Mouse (Mus musculus) hindbrain, embryonic 11.5 days (tissue): ENCODE measurements around the gene Map4k1. TPM values are rescaled to one million over a fixed set of nuclear protein-coding genes. Genes with fewer than 3 reads are reported as not detected.
A peak's percentile ranks its signal among the peaks of the same experiment; 100 is the strongest.

Experiments used
- ATAC-seq: fragments of 200-750 bp; cut with Nextera tagmentation; 2 replicates; pipeline ENCODE4 v1.8.0; 2017; ENCODE audit warnings: mild to moderate bottlenecking, moderate TSS enrichment, moderate library complexity; ENCODE audit not compliant: low FRiP score
- DNase-seq: peaks from one replicate; pipeline ENCODE4 v3.0.0-alpha.2; 2015; ENCODE audit warnings: low spot score
- H3K27ac ChIP-seq: fragments of 300-500 bp; sonication (generic); 2 replicates; pipeline ENCODE4 v1.5.1; 2014; ENCODE audit warnings: mild to moderate bottlenecking, low read depth, low read length
- H3K27me3 ChIP-seq: fragments of 300-500 bp; sonication (generic); 2 replicates; pipeline ENCODE4 v1.6.1; 2014; ENCODE audit warnings: mild to moderate bottlenecking, low read length, moderate library complexity, mixed read lengths; ENCODE audit not compliant: control insufficient read depth, insufficient read depth
- H3K36me3 ChIP-seq: fragments of 300-500 bp; sonication (generic); 2 replicates; pipeline ENCODE4 v1.6.1; 2014; ENCODE audit warnings: mild to moderate bottlenecking, low read length, moderate library complexity, mixed read lengths; ENCODE audit not compliant: control insufficient read depth, insufficient read depth
- H3K4me1 ChIP-seq: fragments of 300-500 bp; sonication (generic); replicated peaks from 2 replicates; pipeline ENCODE4 v1.6.1; 2014; ENCODE audit warnings: low read length, mixed read lengths; ENCODE audit not compliant: control insufficient read depth, insufficient read depth
- H3K4me2 ChIP-seq: fragments of 300-500 bp; sonication (generic); replicated peaks from 2 replicates; pipeline ENCODE4 v1.6.1; 2014; ENCODE audit warnings: mild to moderate bottlenecking, low read depth, low read length
- H3K4me3 ChIP-seq: fragments of 300-500 bp; sonication (generic); 2 replicates; pipeline ENCODE4 v1.5.1; 2014; ENCODE audit warnings: low read depth, low read length
- H3K9ac ChIP-seq: fragments of 300-500 bp; sonication (generic); 2 replicates; pipeline ENCODE4 v1.6.1; 2014; ENCODE audit warnings: low read depth, low read length
- H3K9me3 ChIP-seq: fragments of 300-500 bp; sonication (generic); 2 replicates; pipeline ENCODE4 v1.6.1; 2016; ENCODE audit warnings: low read length; ENCODE audit not compliant: control insufficient read depth
- WGBS: fragments of 180-500 bp; shearing (Covaris S2); extraction: QIAGEN DNeasy Blood & Tissue Kit; methylation state at CpG from one replicate; pipeline ENCODE4 v1.1.7; 2014; 5-methylcytosine and 5-hydroxymethylcytosine counted together
- polyA plus RNA-seq: library from polyadenylated mRNA; unstranded; fragments of >200 nt; fragmentation: Nextera tagmentation; extraction: Ambion mirVana; gene quantifications from 2 replicates; pipeline ENCODE4 v1.2.1, GENCODE M21; 2014

The Map4k1 gene
- polyA plus RNA-seq, 1 experiment from 2014 or later = 5.0 TPM

- WGBS = 74% methylated on average over 11 of the region's 11 CpGs
- no peaks in the 10 kb centered on the region for H3K36me3 ChIP-seq
- H3K4me3 ChIP-seq = no peak overlapping the region
- no peaks in the 10 kb centered on the region for H3K9me3 ChIP-seq
- peaks cover 17% of the 10 kb centered on the region for H3K27me3 ChIP-seq
- H3K27ac ChIP-seq = no peak overlapping the region
- ATAC-seq (no peak), DNase-seq (no peak)
- H3K4me1 ChIP-seq = no peaks in the 10 kb centered on the region
- H3K4me2 ChIP-seq = no peak overlapping the region
- H3K9ac ChIP-seq = no peak overlapping the region
Observed at GRCm38 (mm10) chr7:29048615-29049014, 66.8 kb downstream of the Map4k1 start.

- Histone ChIP-seq H3K4me2 (no peak overlapping the region), H3K4me1 (no peaks in the 10 kb centered on the region), H3K9ac (no peak overlapping the region), H3K27ac (no peak overlapping the region), H3K36me3 (no peaks in the 10 kb centered on the region), H3K4me3 (no peak overlapping the region), H3K27me3 (peaks cover 22% of the 10 kb centered on the region), H3K9me3 (no peaks in the 10 kb centered on the region)
- DNase-seq (peak; percentile 69), ATAC-seq (no peak)
- WGBS = 48% methylated on average over 2 of the region's 2 CpGs
Observed at GRCm38 (mm10) chr7:29050797-29051196, 68.9 kb downstream of the Map4k1 start.

GRCm38 (mm10) chr7:29052821-29053220, 71.0 kb downstream of the Map4k1 start:
- Histone ChIP-seq H3K4me1 (no peaks in the 10 kb centered on the region), H3K9me3 (no peaks in the 10 kb centered on the region), H3K9ac (no peak overlapping the region), H3K4me2 (no peak overlapping the region), H3K27me3 (peaks cover 22% of the 10 kb centered on the region), H3K27ac (no peak overlapping the region), H3K4me3 (no peak overlapping the region), H3K36me3 (no peaks in the 10 kb centered on the region)
- ATAC-seq (no peak), DNase-seq (no peak)
- 6% methylated on average over 19 of the region's 19 CpGs for WGBS

Other genes with a start within 250 kb of the Map4k1 start
- gene Mrps12, start 240.2 kb upstream of the Map4k1 start, polyA plus RNA-seq = 131 and 132 TPM in 2 replicates
- gene Sars2, start 240.1 kb upstream of the Map4k1 start, polyA plus RNA-seq = 27.2 and 27.7 TPM in 2 replicates
- 0.97 and 1.2 TPM in 2 replicates for gene Ccer2, start 225.9 kb upstream of the Map4k1 start, polyA plus RNA-seq
- 79.1 and 80.3 TPM in 2 replicates for gene Sirt2, start 215.3 kb upstream of the Map4k1 start, polyA plus RNA-seq
- gene Nfkbib, start 214.5 kb upstream of the Map4k1 start, polyA plus RNA-seq = 42.0 and 43.7 TPM in 2 replicates
- gene Rinl, start 193.1 kb upstream of the Map4k1 start, polyA plus RNA-seq = 2.5 and 2.7 TPM in 2 replicates
- 306 and 312 TPM in 2 replicates for gene Hnrnpl, start 173.5 kb upstream of the Map4k1 start, polyA plus RNA-seq
- 83.8 and 84.2 TPM in 2 replicates for gene Ech1, start 156.8 kb upstream of the Map4k1 start, polyA plus RNA-seq
- gene Lgals4, start 148.2 kb upstream of the Map4k1 start, polyA plus RNA-seq = 2.1 and 2.5 TPM in 2 replicates
- gene Lgals7, start 118.2 kb upstream of the Map4k1 start, polyA plus RNA-seq = 1.7 and 2.7 TPM in 2 replicates
- 0.21 and 0.29 TPM in 2 replicates for gene Capn12, start 100.6 kb upstream of the Map4k1 start, polyA plus RNA-seq
- 134 and 157 TPM in 2 replicates for gene Actn4, start 19.7 kb upstream of the Map4k1 start, polyA plus RNA-seq
- gene Eif3k, start 186 bp upstream of the Map4k1 start, polyA plus RNA-seq = 389 and 409 TPM in 2 replicates
- gene Ryr1, start 143.1 kb downstream of the Map4k1 start, polyA plus RNA-seq = 1.1 and 1.5 TPM in 2 replicates
- 0.28 and 0.52 TPM in 2 replicates for gene Rasgrp4, start 152.8 kb downstream of the Map4k1 start, polyA plus RNA-seq
- gene Fam98c, start 174.2 kb downstream of the Map4k1 start, polyA plus RNA-seq = 14.8 and 16.5 TPM in 2 replicates
- gene Ggn, start 188.2 kb downstream of the Map4k1 start, polyA plus RNA-seq = 0.45 and 0.69 TPM in 2 replicates
- gene Spred3, start 188.4 kb downstream of the Map4k1 start, polyA plus RNA-seq = 4.6 and 6.5 TPM in 2 replicates
- gene Psmd8, start 198.7 kb downstream of the Map4k1 start, polyA plus RNA-seq = 338 and 343 TPM in 2 replicates
- 0.51 and 0.59 TPM in 2 replicates for gene Catsperg1, start 232.0 kb downstream of the Map4k1 start, polyA plus RNA-seq